Mouse (Mus musculus) T-helper 17 cell (primary cell): Measurements from ENCODE around the gene Lypd6b.

Experiments used
- in situ Hi-C, 2 experiments: fragments of 300-600 bp; cut with MboI, MseI; formaldehyde crosslinking; loops; 1 replicate in 1 of 2; 2 replicates in 1 of 2; pipeline ENCODE4 v1.15.1; 2025; ENCODE audit warnings: high pct_unique_total_duplicates in 2 of 2

Gene Lypd6b

GRCm38 (mm10) chr2:49926186-49926585, 138.7 kb downstream of the Lypd6b start:
- in situ Hi-C loops, result no loop called here

GRCm38 (mm10) chr2:49927362-49927761, 139.9 kb downstream of the Lypd6b start:
- in situ Hi-C loops, result no loop called here

- in situ Hi-C loops, result no loop called here
These were observed 142.4 kb downstream of the Lypd6b start for GRCm38 (mm10) chr2:49929931-49930330.

GRCm38 (mm10) chr2:49937621-49938020, 150.1 kb downstream of the Lypd6b start:
- in situ Hi-C loops, result no loop called here

- in situ Hi-C loops, result no loop called here
These were observed 150.8 kb downstream of the Lypd6b start for GRCm38 (mm10) chr2:49938246-49938645.

- in situ Hi-C loops, result no loop called here
These were observed 152.9 kb downstream of the Lypd6b start for GRCm38 (mm10) chr2:49940372-49940771.

GRCm38 (mm10) chr2:49942100-49942499, 154.6 kb downstream of the Lypd6b start:
- in situ Hi-C loops, result no loop called here

GRCm38 (mm10) chr2:49951681-49952080, 164.2 kb downstream of the Lypd6b start:
- in situ Hi-C loops, result no loop called here

- in situ Hi-C loops, result no loop called here
These were observed 165.3 kb downstream of the Lypd6b start for GRCm38 (mm10) chr2:49952632-49953293.

- in situ Hi-C loops, result no loop called here
These were observed 170.0 kb downstream of the Lypd6b start for GRCm38 (mm10) chr2:49957449-49957848.

GRCm38 (mm10) chr2:49961991-49962390, 174.5 kb downstream of the Lypd6b start:
- in situ Hi-C loops, result no loop called here

- in situ Hi-C loops, result no loop called here
These were observed 177.4 kb downstream of the Lypd6b start for GRCm38 (mm10) chr2:49964899-49965298.

GRCm38 (mm10) chr2:49967748-49968147, 180.3 kb downstream of the Lypd6b start:
- in situ Hi-C loops, result no loop called here

- in situ Hi-C loops, result no loop called here
These were observed 183.5 kb downstream of the Lypd6b start for GRCm38 (mm10) chr2:49970990-49971389.

GRCm38 (mm10) chr2:49978606-49979005, 191.1 kb downstream of the Lypd6b start:
- in situ Hi-C loops, result no loop called here

- in situ Hi-C loops, result no loop called here
These were observed 192.5 kb downstream of the Lypd6b start for GRCm38 (mm10) chr2:49979991-49980390.

GRCm38 (mm10) chr2:49983021-49983420, 195.5 kb downstream of the Lypd6b start:
- in situ Hi-C loops, result no loop called here

GRCm38 (mm10) chr2:49984780-49985179, 197.3 kb downstream of the Lypd6b start:
- in situ Hi-C loops, result no loop called here

- in situ Hi-C loops, result no loop called here
These were observed 208.4 kb downstream of the Lypd6b start for GRCm38 (mm10) chr2:49995841-49996240.

- in situ Hi-C loops, result no loop called here
These were observed 209.7 kb downstream of the Lypd6b start for GRCm38 (mm10) chr2:49997216-49997615.
